ENCODE assay signal across 32 mouse cellular contexts in genomic region chr2:114968651-114969050, GRCm38 (mm10).
DNase-seq lines count a peak whose midpoint lies in the region; ATAC-seq and TF ChIP-seq lines count a peak whose summit lies in the region.
"Had no signal": no experiment of that assay in that cellular context is flagged by ENCODE, and none has a peak within 500 bp of the region (broad histone marks: within the 10 kb centered on the region; RNA-seq: fewer than 3 reads in every experiment).

No protein-coding gene starts in this region.

- H3K27me3 ChIP-seq in midbrain, embryonic 14.5 days (ENCODE audit: control insufficient read depth, insufficient read depth, low read length), result no peaks in the 10 kb centered on the region
- H3K27me3 ChIP-seq in midbrain, embryonic 13.5 days, result no peaks in the 10 kb centered on the region
- H3K27me3 ChIP-seq: CH12.LX; embryonic facial prominence, embryonic 13.5 days; forebrain, embryonic 13.5 days; heart, embryonic 13.5 days; hindbrain, embryonic 12.5 days; hindbrain, embryonic 15.5 days had no signal

- H3K36me3 ChIP-seq in midbrain, embryonic 14.5 days (ENCODE audit: control insufficient read depth, insufficient read depth, low read length), result no peaks in the 10 kb centered on the region
- no peaks in the 10 kb centered on the region for H3K36me3 ChIP-seq in midbrain, embryonic 13.5 days
- H3K36me3 ChIP-seq: embryonic facial prominence, embryonic 10.5 days; embryonic facial prominence, embryonic 13.5 days; G1E; heart, embryonic 10.5 days; heart, embryonic 13.5 days; hindbrain, embryonic 12.5 days; hindbrain, embryonic 15.5 days had no signal

- 38% methylated on average over 1 of the region's 1 CpGs for WGBS in midbrain, embryonic 14.5 days
- 44% methylated on average over 1 of the region's 1 CpGs for WGBS in midbrain, embryonic 13.5 days

- H3K4me2 ChIP-seq in midbrain, embryonic 14.5 days (ENCODE audit: low read length), result no peak overlapping the region
- no peak overlapping the region for H3K4me2 ChIP-seq in midbrain, embryonic 13.5 days (replicated peaks)
- H3K4me2 ChIP-seq: embryonic facial prominence, embryonic 13.5 days; forebrain, embryonic 13.5 days; heart, embryonic 13.5 days; hindbrain, embryonic 12.5 days; hindbrain, embryonic 15.5 days had no signal

- H3K9me3 ChIP-seq in midbrain, embryonic 14.5 days (ENCODE audit: control insufficient read depth, low read length), result no peaks in the 10 kb centered on the region
- H3K9me3 ChIP-seq in midbrain, embryonic 13.5 days, result no peaks in the 10 kb centered on the region
- H3K9me3 ChIP-seq: embryonic facial prominence, embryonic 10.5 days; embryonic facial prominence, embryonic 13.5 days; forebrain, embryonic 13.5 days; G1E; heart, embryonic 10.5 days; heart, embryonic 13.5 days; hindbrain, embryonic 12.5 days; hindbrain, embryonic 15.5 days had no signal

- ATAC-seq in frontal cortex, adult (ENCODE audit: low TSS enrichment), result peak; percentile 96
- ATAC-seq in midbrain, embryonic 14.5 days (ENCODE audit: low FRiP score, low TSS enrichment), result no peak
- ATAC-seq in midbrain, embryonic 13.5 days, result no peak
- ATAC-seq: forebrain, embryonic 13.5 days; forebrain, embryonic 16.5 days; intestine, postnatal 0 days; Patski had no signal

- no peak for TF ChIP-seq CTCF in brain, embryonic 14.5 days (IDR thresholded peaks at IDR 0.05; ENCODE audit: borderline replicate concordance, extremely low read depth, insufficient read depth, insufficient read length)

- DNase-seq in frontal cortex, postnatal 10 days (ENCODE audit: low spot score in 2 of 2), result no peak
- peak; percentile 12 for DNase-seq in midbrain, embryonic 14.5 days
- DNase-seq in brain, embryonic 14.5 days (ENCODE audit: low read depth), result peak; percentile 17
- DNase-seq in gastrocnemius, adult 8-10 months (ENCODE audit: low spot score in 2 of 2), result no peak
- DNase-seq: adrenal gland, postnatal 10 days; adrenal gland, postnatal 36 days; B cell, adult 2 months; cerebellum, adult 11-12 months; cerebellum, adult 8-10 months; cerebellum, postnatal 10 days; cerebellum, postnatal 36 days; embryo, embryonic 11 days; gastrocnemius, postnatal 10 days; gastrocnemius, postnatal 36 days; heart, adult 2 months; heart, postnatal 14 days; heart, postnatal 4 days had no signal

- H3K4me3 ChIP-seq in midbrain, embryonic 14.5 days (replicated peaks; ENCODE audit: low read depth, low read length), result no peak overlapping the region
- H3K4me3 ChIP-seq in midbrain, embryonic 13.5 days (replicated peaks), result no peak overlapping the region
- H3K4me3 ChIP-seq: embryonic facial prominence, embryonic 10.5 days; embryonic facial prominence, embryonic 13.5 days; erythroblast, embryonic 14.5 days; forebrain, embryonic 13.5 days; heart, adult 2 months; heart, embryonic 10.5 days; heart, embryonic 13.5 days; hindbrain, embryonic 12.5 days; hindbrain, embryonic 15.5 days had no signal

- no peak overlapping the region for H3K9ac ChIP-seq in midbrain, embryonic 14.5 days (replicated peaks; ENCODE audit: low read length)
- no peak overlapping the region for H3K9ac ChIP-seq in midbrain, embryonic 13.5 days (replicated peaks)
- H3K9ac ChIP-seq: embryonic facial prominence, embryonic 13.5 days; forebrain, embryonic 13.5 days; heart, embryonic 13.5 days; hindbrain, embryonic 12.5 days; hindbrain, embryonic 15.5 days had no signal

- no peaks in the 10 kb centered on the region for H3K4me1 ChIP-seq in midbrain, embryonic 14.5 days (ENCODE audit: control insufficient read depth, insufficient read depth, low read length)
- no peaks in the 10 kb centered on the region for H3K4me1 ChIP-seq in midbrain, embryonic 13.5 days (replicated peaks)
- H3K4me1 ChIP-seq: forebrain, embryonic 13.5 days; heart, embryonic 10.5 days; heart, embryonic 13.5 days; hindbrain, embryonic 12.5 days; hindbrain, embryonic 15.5 days had no signal

- H3K27ac ChIP-seq in midbrain, embryonic 14.5 days (replicated peaks; ENCODE audit: low read depth, low read length), result no peak overlapping the region
- H3K27ac ChIP-seq in midbrain, embryonic 13.5 days, result no peak overlapping the region
- H3K27ac ChIP-seq: embryonic facial prominence, embryonic 10.5 days; embryonic facial prominence, embryonic 13.5 days; forebrain, embryonic 13.5 days; heart, adult 2 months; heart, embryonic 10.5 days; heart, embryonic 13.5 days; hindbrain, embryonic 12.5 days; hindbrain, embryonic 15.5 days had no signal

- TF ChIP-seq POLR2A in brain, embryonic 14.5 days (IDR thresholded peaks at IDR 0.05; ENCODE audit: borderline replicate concordance, extremely low read depth, insufficient read depth, insufficient read length, poor library complexity, severe bottlenecking), result no peak

Comparison
In these comparisons a context has a peak if more than half of its experiments do, and no peak if none do; other contexts are left out.
1. DNase-seq: peak in midbrain, embryonic 14.5 days (single experiment) and brain, embryonic 14.5 days (single experiment); none in frontal cortex, postnatal 10 days (0 of 2) and gastrocnemius, adult 8-10 months (0 of 2).